Mouse (Mus musculus): Measurements from ENCODE around the gene Psap. TPM values are rescaled to one million over a fixed set of nuclear protein-coding genes. Genes with fewer than 3 reads are reported as not detected.
A peak's percentile ranks its signal among the peaks of the same experiment; 100 is the strongest.

Psap gene
- total and polyA plus RNA-seq, 3 experiments, result 35.8 to 103 (median 74.8) TPM

DNA sequence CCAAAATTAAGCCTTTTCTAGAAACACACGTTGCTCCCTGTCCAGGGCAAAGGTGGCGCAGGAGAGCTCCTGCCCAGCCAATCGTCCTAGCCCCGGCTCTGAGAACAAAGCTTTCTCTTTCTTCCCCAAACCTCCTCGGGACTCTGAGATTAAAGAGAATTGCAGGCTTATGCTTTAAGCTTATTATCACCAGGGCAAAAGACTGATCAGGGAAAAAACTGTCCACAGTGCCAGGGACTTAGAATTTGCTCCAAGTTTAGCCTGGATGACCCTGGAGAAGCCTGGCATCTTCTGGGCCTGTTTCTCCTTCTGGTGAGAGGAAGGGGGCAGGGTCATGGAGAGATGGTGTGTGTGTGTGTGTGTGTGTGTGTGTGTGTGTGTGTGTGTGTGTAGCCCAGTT is 15.9 kb upstream of the Psap start:
- H3K4me1 ChIP-seq (ENCODE audit: insufficient read depth, low read depth, low read length), result no peaks in the 10 kb centered on the region

DNA sequence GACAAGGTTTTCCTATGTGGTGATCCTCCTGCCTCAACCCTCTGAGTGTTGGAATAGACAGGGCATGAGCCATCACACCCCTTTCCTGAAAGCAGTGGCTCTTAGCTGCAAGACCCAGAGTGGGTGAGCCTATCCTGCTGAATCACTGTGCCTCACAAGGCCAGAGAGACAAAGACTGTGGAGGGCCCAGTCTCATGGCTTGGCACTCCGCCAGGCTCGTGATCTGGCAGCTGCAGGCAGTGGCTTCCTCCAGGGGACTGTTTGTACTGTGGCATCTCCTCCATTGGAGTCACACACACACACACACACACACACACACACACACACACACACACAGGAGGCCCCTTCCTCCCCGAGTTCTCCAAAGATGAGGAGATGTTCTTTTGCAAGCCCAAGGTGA is 15.0 kb upstream of the Psap start:
- peak; percentile 63 for ATAC-seq (ENCODE audit: extremely low read depth, insufficient number of reproducible peaks, low FRiP score, poor library complexity, severe bottlenecking)
- DNase-seq (ENCODE audit: low spot score), result peak; percentile 39
- Histone ChIP-seq H3K4me1 (ENCODE audit: insufficient read depth, low read depth, low read length) (no peaks in the 10 kb centered on the region), H3K27me3 (ENCODE audit: insufficient read depth, low read length) (peaks cover 6% of the 10 kb centered on the region; the same call in 1 of the 2 replicates), H3K4me3 (ENCODE audit: low read depth, low read length) (no peak overlapping the region), H3K9me3 (replicated peaks) (no peaks in the 10 kb centered on the region), H3K36me3 (replicated peaks) (no peaks in the 10 kb centered on the region)
- TF ChIP-seq CTCF (IDR thresholded peaks at IDR 0.05; ENCODE audit: low read depth, low read length), result no peak
- no peak for TF ChIP-seq GATA1 (IDR thresholded peaks at IDR 0.05; ENCODE audit: borderline replicate concordance, low read length)
- TF ChIP-seq GATA2 (IDR thresholded peaks at IDR 0.05; ENCODE audit: borderline replicate concordance, low read depth, low read length), result no peak
- TF ChIP-seq TAL1 (conservative IDR thresholded peaks at IDR 0.05; ENCODE audit: low read depth, low read length), result no peak

More for the DNA sequence above, 15.9 kb upstream of the Psap start:
- Histone ChIP-seq H3K27me3 (ENCODE audit: insufficient read depth, low read length) (peaks cover 6% of the 10 kb centered on the region; the same call in 1 of the 2 replicates), H3K9me3 (replicated peaks) (no peaks in the 10 kb centered on the region), H3K36me3 (replicated peaks) (no peaks in the 10 kb centered on the region), H3K4me3 (ENCODE audit: low read depth, low read length) (no peak overlapping the region)
- no peak for ATAC-seq (ENCODE audit: extremely low read depth, insufficient number of reproducible peaks, low FRiP score, poor library complexity, severe bottlenecking)
- DNase-seq (ENCODE audit: low spot score), result no peak
- TF ChIP-seq GATA2 (IDR thresholded peaks at IDR 0.05; ENCODE audit: borderline replicate concordance, low read depth, low read length), result no peak
- TF ChIP-seq GATA1 (IDR thresholded peaks at IDR 0.05; ENCODE audit: borderline replicate concordance, low read length), result no peak
- TF ChIP-seq POLR2AphosphoS5 (IDR thresholded peaks at IDR 0.05; ENCODE audit: insufficient replicate concordance, low read depth, low read length), result no peak
- TF ChIP-seq CTCF (IDR thresholded peaks at IDR 0.05; ENCODE audit: low read depth, low read length), result no peak
- no peak for TF ChIP-seq TAL1 (conservative IDR thresholded peaks at IDR 0.05; ENCODE audit: low read depth, low read length)

DNA sequence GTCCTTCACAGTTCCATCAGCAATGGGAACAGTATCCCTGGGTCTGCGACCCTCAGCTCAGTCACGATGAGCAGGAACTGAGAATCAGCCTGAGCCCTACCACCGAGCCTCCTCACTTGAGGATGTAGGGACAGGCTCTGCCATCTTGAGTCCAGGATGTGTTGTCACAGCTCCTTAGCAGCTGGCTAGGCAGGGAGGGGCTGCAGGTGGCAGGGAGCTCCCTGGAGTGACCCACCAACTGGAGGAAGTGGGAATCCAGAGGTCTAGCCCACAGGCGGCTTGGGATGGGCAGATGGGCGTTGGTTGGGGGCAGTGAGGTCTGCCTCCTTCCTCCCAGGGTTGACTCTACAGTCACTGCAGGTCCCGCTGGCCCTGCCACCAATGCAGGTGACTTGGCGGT is 14.1 kb upstream of the Psap start:
- no peak for DNase-seq (ENCODE audit: low spot score)
- TF ChIP-seq GATA1 (IDR thresholded peaks at IDR 0.05; ENCODE audit: borderline replicate concordance, low read length), result no peak
- no peak for TF ChIP-seq CTCF (IDR thresholded peaks at IDR 0.05; ENCODE audit: low read depth, low read length)
- TF ChIP-seq POLR2AphosphoS5 (IDR thresholded peaks at IDR 0.05; ENCODE audit: insufficient replicate concordance, low read depth, low read length), result no peak
- no peak for TF ChIP-seq GATA2 (IDR thresholded peaks at IDR 0.05; ENCODE audit: borderline replicate concordance, low read depth, low read length)
- TF ChIP-seq TAL1 (conservative IDR thresholded peaks at IDR 0.05; ENCODE audit: low read depth, low read length), result no peak
- Histone ChIP-seq H3K27me3 (ENCODE audit: insufficient read depth, low read length) (peaks cover 6% of the 10 kb centered on the region; the same call in 1 of the 2 replicates), H3K36me3 (replicated peaks) (no peaks in the 10 kb centered on the region), H3K9me3 (replicated peaks) (no peaks in the 10 kb centered on the region), H3K4me1 (ENCODE audit: insufficient read depth, low read depth, low read length) (no peaks in the 10 kb centered on the region), H3K4me3 (ENCODE audit: low read depth, low read length) (no peak overlapping the region)
- ATAC-seq (ENCODE audit: extremely low read depth, insufficient number of reproducible peaks, low FRiP score, poor library complexity, severe bottlenecking), result no peak

DNA sequence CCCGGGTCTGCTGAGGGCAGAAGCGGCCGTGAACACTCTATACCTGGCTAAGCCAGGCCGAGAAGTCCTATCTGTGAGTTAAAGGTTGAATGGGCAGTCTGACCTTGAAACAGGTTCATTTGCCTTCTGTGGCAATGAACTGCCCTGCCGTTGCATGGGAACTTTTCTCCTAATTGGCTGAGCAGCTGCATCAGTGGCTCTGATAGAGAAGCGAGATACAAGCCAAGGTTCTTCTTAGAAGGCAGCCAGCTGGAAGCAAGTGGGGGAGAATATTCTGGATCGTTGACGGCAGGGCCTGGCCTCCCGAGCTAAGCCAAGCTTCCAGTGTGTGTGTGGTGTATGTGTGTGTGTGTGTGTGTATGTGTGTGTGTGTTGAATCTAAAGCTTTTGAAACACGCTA is 12.2 kb upstream of the Psap start:
- H3K4me1 ChIP-seq (ENCODE audit: insufficient read depth, low read depth, low read length), result peaks cover 5% of the 10 kb centered on the region
- TF ChIP-seq CTCF (IDR thresholded peaks at IDR 0.05; ENCODE audit: low read depth, low read length) (no peak), GATA2 (IDR thresholded peaks at IDR 0.05; ENCODE audit: borderline replicate concordance, low read depth, low read length) (no peak), GATA1 (IDR thresholded peaks at IDR 0.05; ENCODE audit: borderline replicate concordance, low read length) (no peak), POLR2AphosphoS5 (IDR thresholded peaks at IDR 0.05; ENCODE audit: insufficient replicate concordance, low read depth, low read length) (no peak), TAL1 (conservative IDR thresholded peaks at IDR 0.05; ENCODE audit: low read depth, low read length) (no peak)
- DNase-seq (ENCODE audit: low spot score) (no peak), ATAC-seq (ENCODE audit: extremely low read depth, insufficient number of reproducible peaks, low FRiP score, poor library complexity, severe bottlenecking) (no peak)
- H3K36me3 ChIP-seq (replicated peaks), result no peaks in the 10 kb centered on the region
- H3K9me3 ChIP-seq (replicated peaks), result no peaks in the 10 kb centered on the region
- H3K27me3 ChIP-seq (ENCODE audit: insufficient read depth, low read length), result peaks cover 10% of the 10 kb centered on the region; the same call in 1 of the 2 replicates
- H3K4me3 ChIP-seq (ENCODE audit: low read depth, low read length), result no peak overlapping the region

DNA sequence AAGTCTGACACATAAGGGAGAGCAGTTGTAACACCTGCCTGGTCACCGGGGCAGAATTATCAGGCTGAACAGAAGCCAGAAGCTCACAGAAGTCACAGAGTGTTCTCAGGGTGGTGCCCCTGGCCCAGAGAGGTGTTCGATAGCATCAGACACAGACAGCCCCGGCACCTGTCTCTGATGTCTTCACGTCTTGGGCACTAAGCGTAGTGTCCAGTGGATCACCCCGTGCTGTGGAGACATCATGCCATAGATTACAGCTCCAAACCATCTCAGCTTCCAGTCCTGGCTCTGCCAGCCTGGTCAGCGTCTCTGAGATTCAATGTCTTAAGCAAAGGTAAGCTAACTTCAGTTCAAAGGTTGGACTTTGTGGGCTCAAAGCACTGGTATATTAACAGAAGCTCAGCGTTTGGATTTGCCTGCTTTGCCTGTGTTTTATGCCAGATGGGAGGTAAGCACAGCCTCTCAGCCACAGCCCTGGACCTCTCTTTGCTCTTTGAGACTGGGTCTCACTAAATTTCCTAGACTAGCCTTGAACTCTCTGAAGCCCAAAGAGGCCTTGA is 10.5 kb upstream of the Psap start:
- TF ChIP-seq GATA2 (IDR thresholded peaks at IDR 0.05; ENCODE audit: borderline replicate concordance, low read depth, low read length), result no peak
- peaks cover 10% of the 10 kb centered on the region; the same call in 1 of the 2 replicates for H3K27me3 ChIP-seq (ENCODE audit: insufficient read depth, low read length)
- H3K4me1 ChIP-seq (ENCODE audit: insufficient read depth, low read depth, low read length), result peaks cover 8% of the 10 kb centered on the region
- no peak for ATAC-seq (ENCODE audit: extremely low read depth, insufficient number of reproducible peaks, low FRiP score, poor library complexity, severe bottlenecking)
- H3K9me3 ChIP-seq (replicated peaks), result no peaks in the 10 kb centered on the region
- no peaks in the 10 kb centered on the region for H3K36me3 ChIP-seq (replicated peaks)
- no peak for DNase-seq (ENCODE audit: low spot score)
- no peak overlapping the region for H3K4me3 ChIP-seq (ENCODE audit: low read depth, low read length)

DNA sequence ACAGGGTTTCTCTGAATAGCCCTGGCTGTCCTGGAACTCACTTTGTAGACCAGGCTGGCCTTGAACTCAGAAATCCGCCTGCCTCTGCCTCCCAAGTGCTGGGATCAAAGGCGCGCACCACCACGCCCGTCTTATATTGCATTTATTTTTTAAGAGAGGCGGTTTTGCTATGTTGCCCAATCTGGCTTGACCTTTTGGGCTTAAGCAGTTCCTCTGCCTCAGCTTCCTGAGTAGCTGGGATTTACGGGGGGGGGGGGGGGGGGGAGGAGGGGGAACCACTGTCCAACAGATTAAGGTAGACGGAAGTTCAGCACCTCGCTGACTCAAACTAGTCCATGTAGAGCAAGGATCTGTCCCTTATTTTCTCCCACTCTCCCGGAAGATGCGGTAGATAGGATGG is 8.7 kb upstream of the Psap start:
- ATAC-seq (ENCODE audit: extremely low read depth, insufficient number of reproducible peaks, low FRiP score, poor library complexity, severe bottlenecking) (no peak), DNase-seq (ENCODE audit: low spot score) (no peak)
- Histone ChIP-seq H3K9me3 (replicated peaks) (no peaks in the 10 kb centered on the region), H3K36me3 (replicated peaks) (no peaks in the 10 kb centered on the region), H3K27me3 (ENCODE audit: insufficient read depth, low read length) (0 out of 2 replicates have a peak, but pooled peaks cover 4% of the 10 kb centered on the region), H3K4me1 (ENCODE audit: insufficient read depth, low read depth, low read length) (peaks cover 19% of the 10 kb centered on the region), H3K4me3 (ENCODE audit: low read depth, low read length) (no peak overlapping the region)
- TF ChIP-seq GATA1 (IDR thresholded peaks at IDR 0.05; ENCODE audit: borderline replicate concordance, low read length), result no peak
